Mouse (Mus musculus) macrophage (primary cell): ENCODE measurements around the gene Rtn3. TPM values are rescaled to one million over a fixed set of nuclear protein-coding genes. Genes with fewer than 3 reads are reported as not detected.

Experiments used
- H3K27ac ChIP-seq: fragments of 350-480 bp; formaldehyde crosslinking; 2 replicates; pipeline ENCODE4 v1.9.0; 2021
- H3K36me3 ChIP-seq: fragments of 350-480 bp; formaldehyde crosslinking; 2 replicates; pipeline ENCODE4 v1.9.0; 2021; ENCODE audit errors: inconsistent target
- H3K4me3 ChIP-seq: fragments of 350-480 bp; formaldehyde crosslinking; 2 replicates; pipeline ENCODE4 v1.9.0; 2021; ENCODE audit errors: inconsistent target
- H3K79me2 ChIP-seq: fragments of 350-480 bp; formaldehyde crosslinking; 2 replicates; pipeline ENCODE4 v1.9.0; 2021; ENCODE audit errors: inconsistent target
- WGBS: methylation state at CpG from one replicate; pipeline ENCODE4 v1.1.7; 2026; ENCODE audit warnings: inconsistent platforms; ENCODE audit not compliant: missing documents; 5-methylcytosine and 5-hydroxymethylcytosine counted together
- polyA plus RNA-seq: library from polyadenylated mRNA; stranded (reverse); fragments of 250-400 nt; gene quantifications from 3 replicates; pipeline ENCODE4 v1.2.4, GENCODE M21; 2018; ENCODE audit warnings: inconsistent platforms

Gene Rtn3
- polyA plus RNA-seq, 1 experiment from 2014 or later = 302 TPM

DNA sequence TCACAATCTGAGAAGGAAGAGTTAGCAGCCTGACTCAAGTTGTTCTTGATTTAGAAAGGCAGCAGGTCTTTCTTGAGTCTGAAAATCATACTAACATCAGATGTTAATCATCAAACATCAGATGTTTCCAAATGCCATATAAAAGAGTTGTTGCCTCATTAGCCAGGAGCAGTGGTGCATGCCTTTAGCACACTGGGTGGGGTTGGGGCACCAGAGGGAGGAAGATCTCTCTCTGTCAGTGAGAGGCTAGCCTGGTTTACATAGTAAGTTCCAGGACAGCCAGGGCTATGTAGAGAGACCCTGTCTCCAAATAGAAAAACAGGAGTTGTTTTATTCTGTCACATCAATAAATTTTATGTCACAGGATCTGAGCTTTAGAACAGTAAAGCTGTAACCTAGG, 24.2 kb downstream of the Rtn3 start:
- H3K79me2 ChIP-seq = peaks cover 99% of the 10 kb centered on the region

GRCm38 (mm10) chr19:7456803-7457202, 26.3 kb downstream of the Rtn3 start:
- 100% methylated on average over 1 of the region's 2 CpGs for WGBS
- peaks cover 86% of the 10 kb centered on the region for H3K79me2 ChIP-seq
- no peak overlapping the region for H3K27ac ChIP-seq
- H3K4me3 ChIP-seq = no peak overlapping the region
- H3K36me3 ChIP-seq = peaks cover 6% of the 10 kb centered on the region; the same call in 1 of the 2 replicates

More for the DNA sequence above, 24.2 kb downstream of the Rtn3 start:
- Histone ChIP-seq H3K4me3 (no peak overlapping the region), H3K27ac (no peak overlapping the region), H3K36me3 (peaks cover 6% of the 10 kb centered on the region; the same call in 1 of the 2 replicates)

DNA sequence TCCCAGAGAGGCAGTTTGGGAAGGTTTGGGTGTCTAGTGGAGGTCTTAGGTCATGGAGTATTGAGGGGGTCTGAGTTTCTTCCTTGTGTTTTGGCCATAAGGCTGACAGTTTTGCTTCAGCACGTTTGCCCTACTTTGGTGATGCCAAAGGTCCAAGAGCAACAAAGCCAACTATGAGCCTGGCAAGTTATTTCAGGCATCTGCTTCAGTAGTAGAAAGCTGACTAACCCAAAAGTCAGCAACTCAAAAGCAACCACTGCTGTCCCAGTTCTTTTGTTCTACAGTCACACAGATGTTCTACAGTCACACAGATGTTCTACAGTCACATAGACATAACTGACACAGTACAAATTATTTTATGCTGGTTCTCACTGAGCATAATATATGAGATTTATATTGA, 37.5 kb downstream of the Rtn3 start:
- 100% methylated on average over 1 of the region's 1 CpGs for WGBS
- Histone ChIP-seq H3K36me3 (peaks cover 7% of the 10 kb centered on the region; the same call in 1 of the 2 replicates), H3K27ac (no peak overlapping the region)

GRCm38 (mm10) chr19:7445105-7445504, 38.0 kb downstream of the Rtn3 start:
- peaks cover 2% of the 10 kb centered on the region; the same call in 1 of the 2 replicates for H3K36me3 ChIP-seq
- peaks cover 98% of the 10 kb centered on the region for H3K79me2 ChIP-seq
- WGBS = 88% methylated on average over 2 of the region's 2 CpGs
- H3K4me3 ChIP-seq = no peak overlapping the region
- no peak overlapping the region for H3K27ac ChIP-seq

More for the DNA sequence above, 37.5 kb downstream of the Rtn3 start:
- no peak overlapping the region for H3K4me3 ChIP-seq
- peaks cover 98% of the 10 kb centered on the region; the same call in 1 of the 2 replicates for H3K79me2 ChIP-seq

GRCm38 (mm10) chr19:7441493-7441892, 41.6 kb downstream of the Rtn3 start:
- H3K4me3 ChIP-seq = no peak overlapping the region
- H3K36me3 ChIP-seq = no peaks in the 10 kb centered on the region; the same call in 1 of the 2 replicates
- peaks cover 89% of the 10 kb centered on the region for H3K79me2 ChIP-seq
- WGBS = 75% methylated on average over 13 of the region's 14 CpGs
- H3K27ac ChIP-seq = no peak overlapping the region

GRCm38 (mm10) chr19:7438295-7438694, 44.8 kb downstream of the Rtn3 start:
- H3K79me2 ChIP-seq = peaks cover 74% of the 10 kb centered on the region
- peaks cover 23% of the 10 kb centered on the region for H3K36me3 ChIP-seq
- no peak overlapping the region for H3K4me3 ChIP-seq
- no peak overlapping the region for H3K27ac ChIP-seq

- Histone ChIP-seq H3K4me3 (no peak overlapping the region), H3K27ac (no peak overlapping the region), H3K36me3 (peaks cover 42% of the 10 kb centered on the region), H3K79me2 (peaks cover 57% of the 10 kb centered on the region)
- WGBS = 69% methylated on average over 5 of the region's 5 CpGs
Observed at GRCm38 (mm10) chr19:7436061-7436970, 46.8 kb downstream of the Rtn3 start.

- Histone ChIP-seq H3K79me2 (peaks cover 42% of the 10 kb centered on the region), H3K4me3 (no peak overlapping the region), H3K27ac (no peak overlapping the region), H3K36me3 (peaks cover 57% of the 10 kb centered on the region)
- WGBS = 85% methylated on average over 2 of the region's 2 CpGs
Observed at GRCm38 (mm10) chr19:7434887-7435286, 48.2 kb downstream of the Rtn3 start.

DNA sequence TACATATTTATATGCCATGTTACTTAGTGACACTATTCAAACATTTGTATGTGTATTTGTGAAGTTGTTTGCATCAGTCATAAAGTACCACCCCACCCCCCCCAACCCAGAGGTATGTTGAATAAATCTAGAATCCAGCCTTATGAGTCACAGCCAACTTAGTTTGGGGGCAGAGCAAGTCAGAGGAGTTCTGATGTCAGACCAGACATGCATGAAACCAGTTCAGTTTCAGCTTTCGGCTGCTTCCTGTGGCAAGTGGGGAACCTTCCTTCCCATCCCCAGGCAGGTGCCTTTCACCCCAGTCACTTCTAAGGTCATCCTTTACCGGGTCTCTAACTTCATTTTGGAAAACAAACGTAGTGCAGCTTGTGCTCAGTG, 57.7 kb downstream of the Rtn3 start:
- H3K79me2 ChIP-seq = no peaks in the 10 kb centered on the region
- no peak overlapping the region for H3K27ac ChIP-seq
- H3K4me3 ChIP-seq = no peak overlapping the region
- 54% methylated on average over 3 of the region's 3 CpGs for whole genome bisulfite sequencing
- H3K36me3 ChIP-seq = peaks cover 38% of the 10 kb centered on the region

DNA sequence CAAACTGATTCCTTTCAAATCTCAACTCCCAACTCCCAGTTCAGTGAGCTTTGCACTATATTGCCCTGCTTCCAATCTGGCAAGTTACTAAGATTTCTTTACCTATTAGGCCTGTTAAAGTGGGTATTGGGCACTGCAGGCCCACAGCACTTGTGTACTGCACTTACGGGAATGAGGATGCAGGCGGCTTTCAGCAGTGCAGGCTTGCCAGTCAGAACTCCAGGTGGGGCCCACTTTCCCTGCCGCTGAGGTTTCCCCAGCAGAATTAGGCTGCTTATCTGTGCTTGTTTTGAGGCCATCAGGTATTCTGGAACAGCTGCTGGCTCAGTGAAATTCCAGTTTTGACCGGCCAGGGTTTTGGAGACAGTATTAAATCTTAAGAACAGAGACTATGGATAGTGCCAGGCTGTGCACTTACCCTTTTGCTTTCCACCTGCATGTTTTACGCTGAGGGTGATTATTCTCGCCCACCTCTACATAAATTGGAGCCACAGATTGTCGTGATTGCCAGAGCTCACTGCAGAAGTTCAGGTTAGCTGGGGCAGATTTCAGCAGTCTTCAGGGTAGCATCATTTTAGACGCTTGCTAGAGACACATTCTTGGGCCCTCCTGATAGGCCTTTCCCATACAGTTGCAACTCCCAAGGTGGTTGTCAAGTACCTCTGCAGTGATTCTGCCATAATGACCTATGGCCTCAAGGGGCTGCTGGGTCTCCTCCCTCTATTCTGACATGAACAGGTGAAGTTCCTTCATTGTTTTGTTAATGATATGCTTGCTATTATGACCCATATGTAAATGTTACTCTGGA, 58.3 kb downstream of the Rtn3 start:
- H3K4me3 ChIP-seq = no peak overlapping the region
- H3K27ac ChIP-seq = no peak overlapping the region
- no peaks in the 10 kb centered on the region for H3K79me2 ChIP-seq
- H3K36me3 ChIP-seq = peaks cover 32% of the 10 kb centered on the region
- WGBS = 93% methylated on average over 8 of the region's 8 CpGs

DNA sequence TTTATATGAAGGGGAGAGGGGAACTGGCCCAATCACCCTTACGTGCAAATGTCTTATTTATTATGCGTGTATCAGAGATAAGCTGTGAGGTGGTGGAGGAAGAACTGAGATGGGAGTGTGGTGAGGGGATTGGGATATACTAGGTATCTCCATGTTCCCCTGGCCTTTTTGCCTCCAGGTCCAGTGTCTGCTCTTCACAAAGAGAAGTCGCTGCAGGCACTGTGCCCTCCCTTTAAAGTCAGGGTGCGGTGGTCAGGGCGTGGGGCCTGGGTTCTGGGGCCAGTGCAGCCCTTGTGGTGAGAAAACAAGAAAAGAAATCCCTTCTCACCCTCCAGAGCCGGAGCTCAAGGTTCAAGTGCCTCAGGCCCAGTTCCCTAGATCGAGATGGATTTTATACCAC, 59.0 kb downstream of the Rtn3 start:
- WGBS = 84% methylated on average over 7 of the region's 7 CpGs
- H3K4me3 ChIP-seq = no peak overlapping the region
- peaks cover 26% of the 10 kb centered on the region for H3K36me3 ChIP-seq
- H3K79me2 ChIP-seq = no peaks in the 10 kb centered on the region
- no peak overlapping the region for H3K27ac ChIP-seq

DNA sequence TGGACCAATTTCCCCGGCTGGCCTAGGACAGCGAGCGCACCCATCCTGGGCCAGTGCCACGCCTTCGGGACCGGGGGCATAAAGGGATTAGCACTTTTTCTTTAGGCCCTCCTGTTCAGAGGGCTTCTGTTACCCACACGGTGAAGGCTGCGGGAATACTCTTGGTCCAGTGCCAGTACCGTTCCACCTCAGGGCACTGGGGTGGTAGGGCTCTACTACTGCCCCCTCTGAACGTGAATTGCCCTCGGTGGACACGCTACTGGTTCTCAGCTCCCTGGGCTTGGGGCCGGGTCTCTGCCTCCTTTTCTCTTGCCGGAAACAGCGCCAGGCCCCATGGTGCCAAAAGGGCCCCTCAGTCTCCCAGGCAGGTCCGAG, 59.4 kb downstream of the Rtn3 start:
- Histone ChIP-seq H3K36me3 (peaks cover 21% of the 10 kb centered on the region), H3K4me3 (no peak overlapping the region), H3K27ac (no peak overlapping the region), H3K79me2 (no peaks in the 10 kb centered on the region)
- 88% methylated on average over 16 of the region's 16 CpGs for WGBS

DNA sequence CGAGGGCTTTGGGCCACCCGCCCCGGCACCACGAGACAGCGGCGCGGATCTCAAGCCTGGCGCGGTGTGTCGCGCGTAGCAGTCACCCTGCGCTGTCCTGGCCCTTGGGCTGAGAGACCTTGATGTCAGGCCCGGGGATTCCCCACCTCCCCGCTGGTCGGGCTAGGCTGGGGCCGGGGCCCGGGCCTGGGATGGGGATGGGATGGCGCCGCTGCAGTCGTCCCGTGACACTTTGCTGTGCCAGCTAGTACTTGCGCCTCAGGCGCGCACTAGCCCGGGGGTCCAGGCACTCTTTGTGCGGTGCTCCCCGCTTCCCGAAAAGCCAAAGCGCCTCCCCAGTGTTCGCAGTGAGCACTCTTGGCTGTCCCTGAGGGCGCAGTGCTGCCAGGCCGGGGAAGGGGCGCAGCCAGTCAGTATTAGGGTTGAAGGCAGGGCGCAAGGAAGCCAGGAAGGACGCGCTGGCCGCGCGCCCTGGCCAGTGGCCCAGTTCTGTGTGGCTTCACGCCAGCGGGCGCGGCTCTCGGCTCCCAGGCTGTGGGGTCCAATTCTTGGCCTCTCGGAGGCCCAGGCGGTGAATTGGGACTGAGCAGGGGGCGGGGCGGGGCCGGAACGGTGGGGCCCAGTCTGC, 59.9 kb downstream of the Rtn3 start:
- Histone ChIP-seq H3K27ac (no peak overlapping the region), H3K4me3 (no peak overlapping the region), H3K79me2 (no peaks in the 10 kb centered on the region), H3K36me3 (peaks cover 16% of the 10 kb centered on the region)
- WGBS = 93% methylated on average over 51 of the region's 51 CpGs

- H3K36me3 ChIP-seq = peaks cover 11% of the 10 kb centered on the region
- H3K27ac ChIP-seq = no peak overlapping the region
- WGBS = 93% methylated on average over 21 of the region's 35 CpGs
- no peak overlapping the region for H3K4me3 ChIP-seq
- H3K79me2 ChIP-seq = no peaks in the 10 kb centered on the region
Observed at GRCm38 (mm10) chr19:7422656-7423027, 60.4 kb downstream of the Rtn3 start.
